Mouse (Mus musculus): Measurements from ENCODE around the gene Map3k5. TPM values are rescaled to one million over a fixed set of nuclear protein-coding genes. Genes with fewer than 3 reads are reported as not detected.

The Map3k5 gene
- polyA plus RNA-seq, 1 experiment from 2014 or later = 2.6 TPM

- 74% methylated on average over 2 of the region's 2 CpGs for WGBS
- H3K9me3 ChIP-seq = no peaks in the 10 kb centered on the region
- H3K27ac ChIP-seq = no peak overlapping the region
- no peak for DNase-seq (ENCODE audit: low spot score)
- H3K4me3 ChIP-seq = no peak overlapping the region
- H3K36me3 ChIP-seq = peaks cover 6% of the 10 kb centered on the region; the same call in 1 of the 2 replicates
- H3K27me3 ChIP-seq (ENCODE audit: insufficient read depth, poor library complexity, severe bottlenecking) = no peaks in the 10 kb centered on the region
- H3K4me1 ChIP-seq = no peaks in the 10 kb centered on the region
These were observed 153.6 kb downstream of the Map3k5 start for GRCm38 (mm10) chr10:20087841-20088240.

GRCm38 (mm10) chr10:20089026-20089425 lies 154.8 kb downstream of the Map3k5 start:
- no peak for DNase-seq (ENCODE audit: low spot score)
- H3K9me3 ChIP-seq = no peaks in the 10 kb centered on the region
- WGBS = 67% methylated on average over 3 of the region's 3 CpGs
- peaks cover 4% of the 10 kb centered on the region; the same call in 1 of the 2 replicates for H3K36me3 ChIP-seq
- H3K27me3 ChIP-seq (ENCODE audit: insufficient read depth, poor library complexity, severe bottlenecking) = no peaks in the 10 kb centered on the region
- no peaks in the 10 kb centered on the region for H3K4me1 ChIP-seq
- no peak overlapping the region for H3K4me3 ChIP-seq
- no peak overlapping the region for H3K27ac ChIP-seq

- DNase-seq (ENCODE audit: low spot score) = no peak
- H3K4me3 ChIP-seq = no peak overlapping the region
- H3K36me3 ChIP-seq = peaks cover 4% of the 10 kb centered on the region; the same call in 1 of the 2 replicates
- H3K4me1 ChIP-seq = no peaks in the 10 kb centered on the region
- 90% methylated on average over 11 of the region's 11 CpGs for WGBS
- no peak overlapping the region for H3K27ac ChIP-seq
- no peaks in the 10 kb centered on the region for H3K9me3 ChIP-seq
- no peaks in the 10 kb centered on the region for H3K27me3 ChIP-seq (ENCODE audit: insufficient read depth, poor library complexity, severe bottlenecking)
These were observed 155.9 kb downstream of the Map3k5 start for GRCm38 (mm10) chr10:20090171-20090570.

- H3K36me3 ChIP-seq = peaks cover 4% of the 10 kb centered on the region; the same call in 1 of the 2 replicates
- H3K27me3 ChIP-seq (ENCODE audit: insufficient read depth, poor library complexity, severe bottlenecking) = no peaks in the 10 kb centered on the region
- H3K4me3 ChIP-seq = no peak overlapping the region
- no peak for DNase-seq (ENCODE audit: low spot score)
- H3K4me1 ChIP-seq = no peaks in the 10 kb centered on the region
- H3K9me3 ChIP-seq = no peaks in the 10 kb centered on the region
- no peak overlapping the region for H3K27ac ChIP-seq
- 96% methylated on average over 2 of the region's 2 CpGs for WGBS
These were observed 157.1 kb downstream of the Map3k5 start for GRCm38 (mm10) chr10:20091416-20091815.

GRCm38 (mm10) chr10:20092371-20092770 lies 158.1 kb downstream of the Map3k5 start:
- Histone ChIP-seq H3K4me1 (no peaks in the 10 kb centered on the region), H3K9me3 (no peaks in the 10 kb centered on the region), H3K36me3 (peaks cover 4% of the 10 kb centered on the region; the same call in 1 of the 2 replicates), H3K27ac (no peak overlapping the region), H3K4me3 (no peak overlapping the region), H3K27me3 (ENCODE audit: insufficient read depth, poor library complexity, severe bottlenecking) (no peaks in the 10 kb centered on the region)
- 85% methylated on average over 3 of the region's 3 CpGs for WGBS
- DNase-seq (ENCODE audit: low spot score) = no peak

GRCm38 (mm10) chr10:20101456-20101855 lies 167.2 kb downstream of the Map3k5 start:
- H3K9me3 ChIP-seq = no peaks in the 10 kb centered on the region
- H3K36me3 ChIP-seq = peaks cover 16% of the 10 kb centered on the region; the same call in 1 of the 2 replicates
- DNase-seq (ENCODE audit: low spot score) = no peak
- no peaks in the 10 kb centered on the region for H3K27me3 ChIP-seq (ENCODE audit: insufficient read depth, poor library complexity, severe bottlenecking)
- no peak overlapping the region for H3K4me3 ChIP-seq
- H3K4me1 ChIP-seq = peaks cover 6% of the 10 kb centered on the region; the same call in 1 of the 2 replicates
- 92% methylated on average over 6 of the region's 6 CpGs for WGBS
- no peak overlapping the region for H3K27ac ChIP-seq

GRCm38 (mm10) chr10:20104271-20104931 lies 170.1 kb downstream of the Map3k5 start:
- no peak for DNase-seq (ENCODE audit: low spot score)
- Histone ChIP-seq H3K4me3 (no peak overlapping the region), H3K9me3 (no peaks in the 10 kb centered on the region), H3K27ac (no peak overlapping the region), H3K36me3 (peaks cover 13% of the 10 kb centered on the region; the same call in 1 of the 2 replicates), H3K27me3 (ENCODE audit: insufficient read depth, poor library complexity, severe bottlenecking) (no peaks in the 10 kb centered on the region), H3K4me1 (peaks cover 6% of the 10 kb centered on the region; the same call in 1 of the 2 replicates)
- 62% methylated on average over 8 of the region's 8 CpGs for WGBS

- 75% methylated on average over 4 of the region's 4 CpGs for WGBS
- no peaks in the 10 kb centered on the region for H3K9me3 ChIP-seq
- no peak overlapping the region for H3K27ac ChIP-seq
- peaks cover 6% of the 10 kb centered on the region; the same call in 1 of the 2 replicates for H3K4me1 ChIP-seq
- H3K36me3 ChIP-seq = peaks cover 5% of the 10 kb centered on the region; the same call in 1 of the 2 replicates
- no peak overlapping the region for H3K4me3 ChIP-seq
- no peaks in the 10 kb centered on the region for H3K27me3 ChIP-seq (ENCODE audit: insufficient read depth, poor library complexity, severe bottlenecking)
- no peak for DNase-seq (ENCODE audit: low spot score)
These were observed 171.3 kb downstream of the Map3k5 start for GRCm38 (mm10) chr10:20105575-20105974.

GRCm38 (mm10) chr10:20107031-20107430 lies 172.8 kb downstream of the Map3k5 start:
- H3K4me1 ChIP-seq = peaks cover 6% of the 10 kb centered on the region; the same call in 1 of the 2 replicates
- peaks cover 7% of the 10 kb centered on the region; the same call in 1 of the 2 replicates for H3K36me3 ChIP-seq
- WGBS = 96% methylated on average over 14 of the region's 14 CpGs

GRCm38 (mm10) chr10:20111508-20111907 lies 177.2 kb downstream of the Map3k5 start:
- H3K4me3 ChIP-seq = no peak overlapping the region
- H3K9me3 ChIP-seq = no peaks in the 10 kb centered on the region
- H3K27me3 ChIP-seq (ENCODE audit: insufficient read depth, poor library complexity, severe bottlenecking) = no peaks in the 10 kb centered on the region
- no peak for DNase-seq (ENCODE audit: low spot score)
- no peak overlapping the region for H3K27ac ChIP-seq
- peaks cover 6% of the 10 kb centered on the region; the same call in 1 of the 2 replicates for H3K36me3 ChIP-seq
- WGBS = 79% methylated on average over 5 of the region's 5 CpGs
- H3K4me1 ChIP-seq = no peaks in the 10 kb centered on the region

More at GRCm38 (mm10) chr10:20107031-20107430, 172.8 kb downstream of the Map3k5 start:
- H3K27me3 ChIP-seq (ENCODE audit: insufficient read depth, poor library complexity, severe bottlenecking) = no peaks in the 10 kb centered on the region
- DNase-seq (ENCODE audit: low spot score) = no peak
- no peak overlapping the region for H3K4me3 ChIP-seq
- no peak overlapping the region for H3K27ac ChIP-seq
- H3K9me3 ChIP-seq = no peaks in the 10 kb centered on the region

GRCm38 (mm10) chr10:20112026-20112973 lies 178.0 kb downstream of the Map3k5 start:
- Histone ChIP-seq H3K4me3 (no peak overlapping the region), H3K27ac (no peak overlapping the region), H3K27me3 (ENCODE audit: insufficient read depth, poor library complexity, severe bottlenecking) (no peaks in the 10 kb centered on the region), H3K9me3 (no peaks in the 10 kb centered on the region), H3K4me1 (no peaks in the 10 kb centered on the region), H3K36me3 (peaks cover 9% of the 10 kb centered on the region; the same call in 1 of the 2 replicates)
- 85% methylated on average over 18 of the region's 18 CpGs for WGBS
- DNase-seq (ENCODE audit: low spot score) = no peak

GRCm38 (mm10) chr10:20119504-20120425 lies 185.5 kb downstream of the Map3k5 start:
- H3K36me3 ChIP-seq = peaks cover 35% of the 10 kb centered on the region
- DNase-seq (ENCODE audit: low spot score) = no peak
- WGBS = 93% methylated on average over 15 of the region's 15 CpGs

More at GRCm38 (mm10) chr10:20119504-20120425, 185.5 kb downstream of the Map3k5 start:
- Histone ChIP-seq H3K27me3 (ENCODE audit: insufficient read depth, poor library complexity, severe bottlenecking) (no peaks in the 10 kb centered on the region), H3K27ac (no peak overlapping the region), H3K4me3 (no peak overlapping the region), H3K4me1 (peaks cover 5% of the 10 kb centered on the region; the same call in 1 of the 2 replicates), H3K9me3 (no peaks in the 10 kb centered on the region)

Data from heart, embryonic 10.5 days (tissue).